Mouse (Mus musculus) megakaryocyte, embryonic 14.5 days (primary cell): Measurements from ENCODE around the gene Dido1.

ENCODE experiments used
- FLI1 ChIP-seq: IDR thresholded peaks from 2 replicates; pipeline ENCODE4 v1.6.1; 2012; ENCODE audit warnings: low read length, inconsistent platforms, mixed read lengths
- GATA1 ChIP-seq: IDR thresholded peaks from 3 replicates; pipeline ENCODE4 v1.6.1; 2012; ENCODE audit warnings: mixed read lengths, low read length, inconsistent platforms, borderline replicate concordance

GRCm38 (mm10) chr2:180662008-180662407, 47.8 kb downstream of the Dido1 start:
- TF ChIP-seq FLI1 (no peak), GATA1 (no peak)
